Mouse (Mus musculus): ENCODE results near the gene Hoxb4.

DNA sequence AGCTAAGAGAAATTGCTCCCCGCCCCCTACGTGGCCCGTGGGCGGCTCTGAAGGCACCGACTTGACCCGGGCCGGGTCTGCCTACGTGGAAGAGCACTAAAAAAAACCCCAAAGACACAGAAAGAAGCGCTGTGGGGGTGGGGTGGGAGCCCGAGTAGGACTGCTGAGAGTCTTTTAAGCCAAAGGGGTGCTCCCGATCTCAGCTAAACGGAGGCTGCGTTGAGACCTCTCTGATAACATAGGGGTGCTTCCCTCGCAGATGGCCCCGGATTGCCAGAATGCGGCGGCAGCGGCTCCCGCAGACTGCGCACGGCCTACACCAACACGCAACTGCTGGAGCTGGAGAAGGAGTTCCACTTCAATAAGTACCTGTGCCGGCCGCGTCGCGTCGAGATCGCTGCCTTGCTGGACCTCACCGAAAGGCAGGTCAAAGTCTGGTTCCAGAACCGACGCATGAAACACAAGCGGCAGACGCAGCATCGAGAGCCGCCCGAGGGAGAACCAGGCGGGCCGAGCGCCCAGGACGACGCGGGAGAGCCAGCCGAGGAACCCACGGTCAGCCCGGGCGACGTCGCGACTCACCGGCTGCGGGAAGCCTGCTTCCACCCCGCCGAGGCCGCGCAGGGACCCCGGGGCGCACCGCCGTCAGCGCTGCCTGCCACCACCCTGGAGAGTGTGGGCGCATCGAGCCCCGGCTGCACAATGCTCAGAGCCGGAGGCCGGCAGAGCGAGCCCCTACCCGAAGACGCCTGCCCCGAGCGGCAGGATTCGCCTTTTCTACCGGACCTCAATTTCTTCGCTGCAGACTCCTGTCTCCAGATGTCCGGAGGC, 34.8 kb downstream of the Hoxb4 start:
- TF ChIP-seq CTCF (conservative IDR thresholded peaks at IDR 0.05 in 1 of 2, IDR thresholded peaks at IDR 0.05 in 1 of 2; ENCODE audit: low read depth in 2 of 2, low read length in 2 of 2) (no peak), MAFK (IDR thresholded peaks at IDR 0.05; ENCODE audit: insufficient replicate concordance, low read length) (no peak)
